9 mouse cellular contexts compared by ENCODE assay signal in the genomic region with DNA sequence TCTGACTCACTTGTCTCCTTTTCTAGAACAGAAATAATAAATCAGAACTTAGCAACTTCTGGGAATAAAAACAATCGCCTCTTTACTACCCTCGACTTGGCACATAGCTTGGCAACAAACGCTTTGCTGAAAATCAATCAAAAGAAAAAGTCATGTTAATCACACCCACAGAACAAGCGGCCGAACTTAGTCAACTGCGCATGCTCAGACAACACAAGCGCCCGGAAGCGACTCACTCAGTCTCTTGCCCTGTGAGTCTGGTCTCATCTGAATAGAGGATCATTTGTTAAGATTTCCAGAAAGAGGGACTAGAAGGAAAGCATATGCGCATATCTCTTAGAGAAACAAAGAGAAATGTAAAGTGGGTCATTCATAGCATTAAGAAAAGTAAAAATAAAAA.
DNase-seq lines count a peak whose midpoint lies in the region; ATAC-seq and TF ChIP-seq lines count a peak whose summit lies in the region.
"Had no signal": no experiment of that assay in that cellular context is flagged by ENCODE, and none has a peak within 500 bp of the region (broad histone marks: within the 10 kb centered on the region; RNA-seq: fewer than 3 reads in every experiment).

No protein-coding gene starts in this region.

- DNase-seq in adrenal gland, adult 2 months: peak; percentile 3
- DNase-seq in adrenal gland, adult 8-10 months: no peak
- DNase-seq in stomach, postnatal 0 days (ENCODE audit: low spot score): no peak
- DNase-seq in limb, embryonic 14.5 days (ENCODE audit: low spot score): no peak
- no peak for DNase-seq in testis, postnatal 10 days (ENCODE audit: low spot score)
- no peak for DNase-seq in urinary bladder, postnatal 25 days (ENCODE audit: low spot score)
- DNase-seq in natural killer cell, adult 2 months (ENCODE audit: low spot score in 2 of 2): no peak

- H3K36me3 ChIP-seq in stomach, embryonic 16.5 days (ENCODE audit: control insufficient read depth, insufficient read depth, low read length): no peaks in the 10 kb centered on the region
- H3K36me3 ChIP-seq in stomach, postnatal 0 days (ENCODE audit: control insufficient read depth, insufficient read depth, low read length): no peaks in the 10 kb centered on the region
- H3K36me3 ChIP-seq in limb, embryonic 14.5 days (ENCODE audit: control insufficient read depth, insufficient read depth, low read length): no peaks in the 10 kb centered on the region
- H3K36me3 ChIP-seq: liver, embryonic 15.5 days had no signal

- no peak for TF ChIP-seq POLR2A in limb, embryonic 14.5 days (IDR thresholded peaks at IDR 0.05; ENCODE audit: borderline replicate concordance, extremely low read depth, insufficient read depth, insufficient read length)

- peaks cover 2% of the 10 kb centered on the region; the same call in 1 of the 2 replicates for H3K4me1 ChIP-seq in stomach, embryonic 16.5 days (ENCODE audit: control insufficient read depth, insufficient read depth, low read length)
- H3K4me1 ChIP-seq in stomach, postnatal 0 days (replicated peaks; ENCODE audit: control insufficient read depth, insufficient read depth): no peaks in the 10 kb centered on the region
- H3K4me1 ChIP-seq in limb, embryonic 14.5 days (ENCODE audit: control insufficient read depth, insufficient read depth, low read length): peaks cover 2% of the 10 kb centered on the region; the same call in 1 of the 2 replicates
- H3K4me1 ChIP-seq: liver, embryonic 15.5 days had no signal

- ATAC-seq in stomach, embryonic 16.5 days (ENCODE audit: insufficient read depth, low FRiP score): no peak
- no peak for ATAC-seq in stomach, postnatal 0 days (ENCODE audit: low FRiP score, low TSS enrichment)
- ATAC-seq in limb, embryonic 14.5 days (ENCODE audit: low FRiP score, low read depth): no peak

- 55% methylated on average over 10 of the region's 10 CpGs for WGBS in stomach, embryonic 16.5 days
- 39% methylated on average over 10 of the region's 10 CpGs for WGBS in stomach, postnatal 0 days
- 57% methylated on average over 10 of the region's 10 CpGs for WGBS in limb, embryonic 14.5 days

- no peaks in the 10 kb centered on the region for H3K9me3 ChIP-seq in stomach, embryonic 16.5 days (replicated peaks; ENCODE audit: control insufficient read depth, low read length)
- H3K9me3 ChIP-seq in stomach, postnatal 0 days (ENCODE audit: control insufficient read depth, low read length): no peaks in the 10 kb centered on the region
- no peaks in the 10 kb centered on the region for H3K9me3 ChIP-seq in limb, embryonic 14.5 days (ENCODE audit: control insufficient read depth, low read length)
- H3K9me3 ChIP-seq: liver, embryonic 15.5 days had no signal

- no peak for TF ChIP-seq CTCF in stomach, postnatal 0 days (IDR thresholded peaks at IDR 0.05; ENCODE audit: low read depth)

- H3K4me2 ChIP-seq in stomach, embryonic 16.5 days (ENCODE audit: low read depth, low read length): peak overlapping the region; percentile 2; the same call in 1 of the 2 replicates
- H3K4me2 ChIP-seq in stomach, postnatal 0 days (replicated peaks; ENCODE audit: low read depth): no peak overlapping the region
- H3K4me2 ChIP-seq in limb, embryonic 14.5 days (replicated peaks; ENCODE audit: low read depth, low read length, severe bottlenecking): peak overlapping the region; percentile 51; the same call in 1 of the 2 replicates
- H3K4me2 ChIP-seq: liver, embryonic 15.5 days had no signal

- TF ChIP-seq EP300 in stomach, postnatal 0 days (optimal IDR thresholded peaks at IDR 0.05): no peak

- H3K9ac ChIP-seq in stomach, embryonic 16.5 days (ENCODE audit: low read length): no peak overlapping the region
- H3K9ac ChIP-seq in stomach, postnatal 0 days (ENCODE audit: low read length): no peak overlapping the region
- no peak overlapping the region for H3K9ac ChIP-seq in limb, embryonic 14.5 days (ENCODE audit: low read depth, low read length, severe bottlenecking)
- H3K9ac ChIP-seq: liver, embryonic 15.5 days had no signal

- H3K27ac ChIP-seq in stomach, embryonic 16.5 days (ENCODE audit: low read length): no peak overlapping the region
- no peak overlapping the region for H3K27ac ChIP-seq in stomach, postnatal 0 days (replicated peaks)
- no peak overlapping the region for H3K27ac ChIP-seq in limb, embryonic 14.5 days (replicated peaks; ENCODE audit: low read depth, low read length)
- H3K27ac ChIP-seq: liver, embryonic 15.5 days had no signal

- H3K27me3 ChIP-seq in stomach, embryonic 16.5 days (ENCODE audit: control insufficient read depth, insufficient read depth, low read length): no peaks in the 10 kb centered on the region
- no peaks in the 10 kb centered on the region for H3K27me3 ChIP-seq in stomach, postnatal 0 days (ENCODE audit: control insufficient read depth, insufficient read depth, low read length)
- H3K27me3 ChIP-seq in limb, embryonic 14.5 days (ENCODE audit: control insufficient read depth, insufficient read depth, low read length): peaks cover 4% of the 10 kb centered on the region; the same call in 1 of the 2 replicates
- H3K27me3 ChIP-seq: liver, embryonic 15.5 days had no signal

- no peak overlapping the region for H3K4me3 ChIP-seq in stomach, embryonic 16.5 days (replicated peaks; ENCODE audit: low read length)
- H3K4me3 ChIP-seq in stomach, postnatal 0 days (ENCODE audit: low read depth, low read length): no peak overlapping the region
- H3K4me3 ChIP-seq in limb, embryonic 14.5 days (replicated peaks; ENCODE audit: low read length): no peak overlapping the region
- H3K4me3 ChIP-seq: liver, embryonic 15.5 days had no signal
